Comparison of ENCODE assay signal across 8 mouse cellular contexts in the genomic region with DNA sequence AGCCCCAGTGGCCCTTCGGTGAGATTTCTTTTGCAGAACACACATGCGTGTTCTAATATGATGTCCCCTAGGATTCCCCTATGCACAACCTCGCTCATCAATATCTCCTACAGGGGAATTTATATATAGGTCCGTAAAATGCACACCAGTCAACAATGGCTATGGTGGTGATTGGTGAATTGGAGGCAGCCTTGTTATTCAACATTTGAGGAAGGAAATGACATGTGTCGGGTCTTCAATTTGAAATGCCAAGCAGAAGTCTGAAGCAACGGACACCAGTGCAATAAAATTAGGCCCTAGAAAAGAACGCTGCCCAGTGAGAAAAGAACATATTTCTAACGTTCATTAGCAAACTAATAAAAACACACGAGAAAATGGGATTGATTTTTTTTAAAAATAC. TPM values are rescaled to one million over a fixed set of nuclear protein-coding genes. Genes with fewer than 3 reads are reported as not detected.
A peak's percentile ranks its signal among the peaks of the same experiment; 100 is the strongest.
DNase-seq lines count a peak whose midpoint lies in the region; ATAC-seq and TF ChIP-seq lines count a peak whose summit lies in the region.

No protein-coding gene starts in this region.

- WGBS in hindbrain, embryonic 14.5 days: 57% methylated on average over 9 of the region's 9 CpGs

- H3K27me3 ChIP-seq in hindbrain, embryonic 14.5 days (ENCODE audit: control insufficient read depth, insufficient read depth, low read length): no peaks in the 10 kb centered on the region

- no peak overlapping the region for H3K27ac ChIP-seq in gastrocnemius, adult 2 months
- H3K27ac ChIP-seq in bone marrow macrophage, adult 2 months (ENCODE audit: insufficient read depth, low read depth, low read length): peak overlapping the region; percentile 51
- H3K27ac ChIP-seq in hindbrain, embryonic 14.5 days: peak overlapping the region; percentile 65

- no peak for DNase-seq in gastrocnemius, adult 2 months
- DNase-seq in gastrocnemius, postnatal 36 days: no peak
- DNase-seq in hindbrain, embryonic 14.5 days (ENCODE audit: low spot score): no peak
- no peak for DNase-seq in ovary, postnatal 10 days (ENCODE audit: low spot score)
- no peak for DNase-seq in left cerebral cortex, adult 8-10 months (ENCODE audit: low spot score in 2 of 2)

- H3K4me1 ChIP-seq in bone marrow macrophage, adult 2 months (ENCODE audit: control insufficient read depth, insufficient read depth, low read length): peaks cover 7% of the 10 kb centered on the region
- H3K4me1 ChIP-seq in hindbrain, embryonic 14.5 days (replicated peaks; ENCODE audit: control insufficient read depth, insufficient read depth, low read length): no peaks in the 10 kb centered on the region

- H3K4me3 ChIP-seq in gastrocnemius, adult 2 months: peak overlapping the region; percentile 65; the same call in 1 of the 2 replicates
- peak overlapping the region; percentile 53 for H3K4me3 ChIP-seq in bone marrow macrophage, adult 2 months (ENCODE audit: insufficient read depth, low read length)
- H3K4me3 ChIP-seq in hindbrain, embryonic 14.5 days (replicated peaks; ENCODE audit: low read length): peak overlapping the region; percentile 36

- intact Hi-C loops in gastrocnemius, adult 2 months (cut with DNase I): no loop called here
- intact Hi-C loops in gastrocnemius, postnatal 36 days (cut with DNase I): loop anchor here (10.0 kb wide), 1 partner anchor 272 kb away; no protein-coding TSS in a partner anchor

- no peak for ATAC-seq in hindbrain, embryonic 14.5 days (ENCODE audit: low FRiP score)
- peak; percentile 66 for ATAC-seq in megakaryocyte progenitor cell, adult 5-6 weeks (replicated peaks; ENCODE audit: poor library complexity)
- ATAC-seq in CD4-positive, CD25-positive, alpha-beta regulatory T cell, adult 4 months: no peak

- H3K9me3 ChIP-seq in hindbrain, embryonic 14.5 days (ENCODE audit: control insufficient read depth, low read length): no peaks in the 10 kb centered on the region

- TF ChIP-seq CTCF in gastrocnemius, adult 2 months (IDR thresholded peaks at IDR 0.05): no peak
- no peak for TF ChIP-seq CTCF in bone marrow macrophage, adult 2 months (IDR thresholded peaks at IDR 0.05; ENCODE audit: low read depth, low read length)

- H3K36me3 ChIP-seq in hindbrain, embryonic 14.5 days (replicated peaks; ENCODE audit: control insufficient read depth, insufficient read depth): no peaks in the 10 kb centered on the region

- H3K4me2 ChIP-seq in hindbrain, embryonic 14.5 days (replicated peaks): peak overlapping the region; percentile 69

- no peak for TF ChIP-seq POLR2A in bone marrow macrophage, adult 2 months (IDR thresholded peaks at IDR 0.05; ENCODE audit: borderline replicate concordance, low read depth, low read length)

- H3K9ac ChIP-seq in hindbrain, embryonic 14.5 days: peak overlapping the region; percentile 48

RNA-seq across cellular contexts. Expression of gene Cfap58, which starts 0.5 kb away (rescaled TPM):
- not detected for total RNA-seq in gastrocnemius, adult 2 months (2021)
- total RNA-seq in gastrocnemius, postnatal 36 days (2021): not detected
- polyA plus RNA-seq in bone marrow macrophage, adult 2 months (2012; ENCODE audit: insufficient read depth, insufficient read length, missing spikeins): not detected in 2 replicates
- polyA plus RNA-seq in hindbrain, embryonic 14.5 days (2014; fragmentation: Nextera tagmentation; extraction: Ambion mirVana): 0.46 and 1.1 TPM in 2 replicates
- total RNA-seq in megakaryocyte progenitor cell, adult 5-6 weeks (2015): not detected in 2 replicates
- total RNA-seq in megakaryocyte progenitor cell, adult 5-6 weeks (2017): not detected in 2 replicates
- not detected for polyA plus RNA-seq in CD4-positive, CD25-positive, alpha-beta regulatory T cell, adult 4 months (2017; shearing (Covaris generic))
- under 1 TPM; 0.15 to 0.39 (median 0.36) TPM for total RNA-seq in left cerebral cortex, adult 8-10 months (2022)

RNA-seq across cellular contexts. Expression of gene Itprip, which starts 17.8 kb away (rescaled TPM):
- total RNA-seq in gastrocnemius, adult 2 months (2021): under 1 TPM; 0.75 to 0.99 TPM
- under 1 TPM; 0.74 to 0.76 TPM for total RNA-seq in gastrocnemius, postnatal 36 days (2021)
- polyA plus RNA-seq in bone marrow macrophage, adult 2 months (2012; ENCODE audit: insufficient read depth, insufficient read length, missing spikeins): 7.9 and 8.3 TPM in 2 replicates
- polyA plus RNA-seq in hindbrain, embryonic 14.5 days (2014; fragmentation: Nextera tagmentation; extraction: Ambion mirVana): 4.1 and 5.4 TPM in 2 replicates
- total RNA-seq in megakaryocyte progenitor cell, adult 5-6 weeks (2015): 10.2 and 13.1 TPM in 2 replicates
- total RNA-seq in megakaryocyte progenitor cell, adult 5-6 weeks (2017): 12.1 and 18.3 TPM in 2 replicates
- 10 to 100 TPM; 10.5 to 12.7 TPM for polyA plus RNA-seq in CD4-positive, CD25-positive, alpha-beta regulatory T cell, adult 4 months (2017; shearing (Covaris generic))
- total RNA-seq in left cerebral cortex, adult 8-10 months (2022): 1 to 10 TPM in 2 of 4 experiments, under 1 TPM in 2; 0.74 to 1.7 (median 1.2) TPM

RNA-seq across cellular contexts. Expression of gene Cfap43, which starts 17.9 kb away (rescaled TPM):
- under 1 TPM in 1 of 2 experiments, not detected in 1; 0.11 TPM for total RNA-seq in gastrocnemius, adult 2 months (2021)
- total RNA-seq in gastrocnemius, postnatal 36 days (2021): not detected
- 0.25 TPM in 1 of 2 replicates, not detected in the other for polyA plus RNA-seq in bone marrow macrophage, adult 2 months (2012; ENCODE audit: insufficient read depth, insufficient read length, missing spikeins)
- polyA plus RNA-seq in hindbrain, embryonic 14.5 days (2014; fragmentation: Nextera tagmentation; extraction: Ambion mirVana): 2.3 and 4.2 TPM in 2 replicates
- total RNA-seq in megakaryocyte progenitor cell, adult 5-6 weeks (2015): not detected in 2 replicates
- total RNA-seq in megakaryocyte progenitor cell, adult 5-6 weeks (2017): not detected in 2 replicates
- under 1 TPM; 0.10 to 0.75 TPM for polyA plus RNA-seq in CD4-positive, CD25-positive, alpha-beta regulatory T cell, adult 4 months (2017; shearing (Covaris generic))
- total RNA-seq in left cerebral cortex, adult 8-10 months (2022): 1 to 10 TPM in 2 of 4 experiments, under 1 TPM in 2; 0.46 to 1.2 (median 0.99) TPM

Comparison
In these comparisons a context has a peak if more than half of its experiments do, and no peak if none do; other contexts are left out.
1. RNA of gene Itprip, which starts 17.8 kb away (total RNA-seq): 10.2 to 18.3 TPM in megakaryocyte progenitor cell, adult 5-6 weeks; 0.74 to 1.7 TPM in left cerebral cortex, adult 8-10 months, 0.75 to 0.99 TPM in gastrocnemius, adult 2 months and 0.74 to 0.76 TPM in gastrocnemius, postnatal 36 days; every median in the first group is over 4 times any median in the second.
2. Peak in every context shown above with its lines, with median percentiles within 50 percentile points of each other: H3K4me3 ChIP-seq.